Mouse (Mus musculus) megakaryocyte, embryonic 14.5 days (primary cell): ENCODE measurements around the gene Olfr1411. TPM values are rescaled to one million over a fixed set of nuclear protein-coding genes. Genes with fewer than 3 reads are reported as not detected.

Source experiments
- H3K27me3 ChIP-seq: replicated peaks from 2 replicates; pipeline ENCODE3; 2012; ENCODE audit warnings: inconsistent platforms
- H3K36me3 ChIP-seq: replicated peaks from 2 replicates; pipeline ENCODE3; 2012; ENCODE audit warnings: low read length, inconsistent platforms, mixed read lengths
- H3K4me1 ChIP-seq: 2 replicates; pipeline ENCODE4 v1.6.1; 2012; ENCODE audit warnings: inconsistent platforms
- H3K4me3 ChIP-seq: replicated peaks from 2 replicates; pipeline ENCODE3; 2012; ENCODE audit warnings: moderate library complexity, mild to moderate bottlenecking, inconsistent platforms
- H3K9me3 ChIP-seq: 2 replicates; pipeline ENCODE4 v1.6.1; 2012; ENCODE audit warnings: inconsistent platforms
- FLI1 ChIP-seq: IDR thresholded peaks from 2 replicates; pipeline ENCODE4 v1.6.1; 2012; ENCODE audit warnings: low read length, inconsistent platforms, mixed read lengths
- GATA1 ChIP-seq: IDR thresholded peaks from 3 replicates; pipeline ENCODE4 v1.6.1; 2012; ENCODE audit warnings: mixed read lengths, low read length, inconsistent platforms, borderline replicate concordance
- polyA plus RNA-seq: library from polyadenylated mRNA; stranded (reverse); fragments of >175 nt; gene quantifications from 2 replicates; pipeline ENCODE4 v1.2.3, GENCODE M21; 2012; ENCODE audit warnings: low replicate concordance; ENCODE audit not compliant: insufficient read depth

The Olfr1411 gene
- polyA plus RNA-seq, 1 experiment, result not detected

DNA sequence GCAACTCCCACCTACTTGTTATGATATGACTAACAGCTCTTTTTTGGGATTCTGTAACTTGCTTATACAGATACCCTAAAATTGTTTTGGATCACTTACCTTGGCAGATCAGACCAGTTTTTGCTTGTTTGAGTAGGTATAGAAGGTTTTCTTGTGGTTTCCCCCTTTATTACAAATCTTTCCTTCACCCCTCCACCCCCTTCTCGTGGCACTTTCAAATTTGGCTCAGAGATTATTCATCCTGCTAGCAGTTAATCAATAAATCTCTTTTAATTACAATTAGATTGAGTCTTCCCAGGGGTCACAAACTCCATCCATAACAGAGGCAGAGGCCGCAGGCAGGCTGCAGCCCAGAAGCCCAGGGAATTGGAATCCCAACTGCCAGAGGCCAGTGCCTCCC lies 23.3 kb downstream of the Olfr1411 start, which contains the start of gene Olfr12:
Gene Olfr12, plus strand, starts transcription at position 301 of the 400 bp plus-strand sequence.
- H3K9me3 ChIP-seq, result no peaks in the 10 kb centered on the region
- peaks cover 50% of the 10 kb centered on the region for H3K27me3 ChIP-seq
- H3K4me3 ChIP-seq, result no peak within 1 kb of the TSS
- H3K36me3 ChIP-seq, result no peaks in the 10 kb centered on the region
- H3K4me1 ChIP-seq, result peaks cover 22% of the 10 kb centered on the region
- no peak for TF ChIP-seq GATA1
- no peak for TF ChIP-seq FLI1

- Histone ChIP-seq H3K4me1 (peaks cover 22% of the 10 kb centered on the region), H3K27me3 (peaks cover 51% of the 10 kb centered on the region), H3K9me3 (no peaks in the 10 kb centered on the region), H3K36me3 (no peaks in the 10 kb centered on the region), H3K4me3 (no peak overlapping the region)
- TF ChIP-seq FLI1 (no peak), GATA1 (no peak)
Measured at GRCm38 (mm10) chr1:92618360-92618759, 24.1 kb downstream of the Olfr1411 start.

GRCm38 (mm10) chr1:92628227-92628626 lies 34.0 kb downstream of the Olfr1411 start:
- no peak overlapping the region for H3K4me3 ChIP-seq
- no peaks in the 10 kb centered on the region for H3K9me3 ChIP-seq
- peaks cover 17% of the 10 kb centered on the region for H3K4me1 ChIP-seq
- peaks cover 20% of the 10 kb centered on the region for H3K27me3 ChIP-seq
- no peaks in the 10 kb centered on the region for H3K36me3 ChIP-seq
- TF ChIP-seq GATA1, result no peak
- TF ChIP-seq FLI1, result no peak

- H3K9me3 ChIP-seq, result no peaks in the 10 kb centered on the region
- TF ChIP-seq GATA1 (no peak), FLI1 (no peak)
- peaks cover 21% of the 10 kb centered on the region for H3K27me3 ChIP-seq
- peaks cover 36% of the 10 kb centered on the region for H3K4me1 ChIP-seq
- peaks cover 24% of the 10 kb centered on the region for H3K36me3 ChIP-seq
- H3K4me3 ChIP-seq, result no peak overlapping the region
Measured at GRCm38 (mm10) chr1:92632196-92632595, 38.0 kb downstream of the Olfr1411 start.

- Histone ChIP-seq H3K4me3 (no peak overlapping the region), H3K4me1 (peaks cover 35% of the 10 kb centered on the region), H3K27me3 (peaks cover 21% of the 10 kb centered on the region), H3K9me3 (no peaks in the 10 kb centered on the region), H3K36me3 (peaks cover 32% of the 10 kb centered on the region)
- TF ChIP-seq GATA1 (no peak), FLI1 (no peak)
Measured at GRCm38 (mm10) chr1:92632948-92633347, 38.7 kb downstream of the Olfr1411 start.

- Histone ChIP-seq H3K4me3 (no peak overlapping the region), H3K4me1 (peaks cover 35% of the 10 kb centered on the region), H3K9me3 (no peaks in the 10 kb centered on the region), H3K27me3 (peaks cover 21% of the 10 kb centered on the region), H3K36me3 (peaks cover 40% of the 10 kb centered on the region)
- TF ChIP-seq FLI1 (no peak), GATA1 (no peak)
Measured at GRCm38 (mm10) chr1:92633726-92634125, 39.5 kb downstream of the Olfr1411 start.

GRCm38 (mm10) chr1:92634569-92634968 lies 40.4 kb downstream of the Olfr1411 start:
- Histone ChIP-seq H3K4me1 (peaks cover 38% of the 10 kb centered on the region), H3K36me3 (peaks cover 48% of the 10 kb centered on the region), H3K27me3 (peaks cover 20% of the 10 kb centered on the region), H3K9me3 (no peaks in the 10 kb centered on the region), H3K4me3 (no peak overlapping the region)
- TF ChIP-seq FLI1 (no peak), GATA1 (no peak)

GRCm38 (mm10) chr1:92634976-92635599 lies 40.9 kb downstream of the Olfr1411 start:
- H3K36me3 ChIP-seq, result peaks cover 53% of the 10 kb centered on the region
- H3K4me1 ChIP-seq, result peaks cover 43% of the 10 kb centered on the region
- no peak overlapping the region for H3K4me3 ChIP-seq
- H3K27me3 ChIP-seq, result peaks cover 18% of the 10 kb centered on the region
- H3K9me3 ChIP-seq, result no peaks in the 10 kb centered on the region
- no peak for TF ChIP-seq GATA1
- TF ChIP-seq FLI1, result no peak

DNA sequence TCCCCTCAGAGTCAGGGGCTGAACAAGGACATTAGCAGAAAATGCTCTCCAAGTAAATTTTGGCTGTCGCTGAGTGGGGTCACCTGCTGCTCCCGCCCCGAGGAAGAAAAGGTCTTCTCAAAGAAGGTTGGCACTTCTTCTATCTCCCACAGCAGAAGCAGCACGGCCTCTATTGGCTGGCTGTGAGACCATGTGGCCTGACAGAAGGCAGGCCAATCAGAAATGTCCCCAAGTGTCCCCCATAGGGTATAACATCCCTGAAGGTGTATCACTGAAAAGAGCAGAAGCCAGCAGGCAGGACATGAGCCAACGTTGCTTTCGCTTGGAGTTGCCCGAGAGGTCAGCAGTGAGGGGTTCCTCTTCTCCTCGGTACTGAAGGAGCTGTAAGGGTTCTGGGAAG lies 41.8 kb downstream of the Olfr1411 start:
- Histone ChIP-seq H3K9me3 (no peaks in the 10 kb centered on the region), H3K4me1 (peaks cover 52% of the 10 kb centered on the region), H3K27me3 (peaks cover 12% of the 10 kb centered on the region), H3K36me3 (peaks cover 57% of the 10 kb centered on the region), H3K4me3 (no peak overlapping the region)
- no peak for TF ChIP-seq GATA1
- no peak for TF ChIP-seq FLI1

GRCm38 (mm10) chr1:92636676-92637075 lies 42.5 kb downstream of the Olfr1411 start:
- Histone ChIP-seq H3K4me3 (peak overlapping the region; percentile 39), H3K9me3 (no peaks in the 10 kb centered on the region), H3K36me3 (peaks cover 57% of the 10 kb centered on the region), H3K27me3 (peaks cover 8% of the 10 kb centered on the region), H3K4me1 (peaks cover 56% of the 10 kb centered on the region)
- no peak for TF ChIP-seq FLI1
- TF ChIP-seq GATA1, result no peak

DNA sequence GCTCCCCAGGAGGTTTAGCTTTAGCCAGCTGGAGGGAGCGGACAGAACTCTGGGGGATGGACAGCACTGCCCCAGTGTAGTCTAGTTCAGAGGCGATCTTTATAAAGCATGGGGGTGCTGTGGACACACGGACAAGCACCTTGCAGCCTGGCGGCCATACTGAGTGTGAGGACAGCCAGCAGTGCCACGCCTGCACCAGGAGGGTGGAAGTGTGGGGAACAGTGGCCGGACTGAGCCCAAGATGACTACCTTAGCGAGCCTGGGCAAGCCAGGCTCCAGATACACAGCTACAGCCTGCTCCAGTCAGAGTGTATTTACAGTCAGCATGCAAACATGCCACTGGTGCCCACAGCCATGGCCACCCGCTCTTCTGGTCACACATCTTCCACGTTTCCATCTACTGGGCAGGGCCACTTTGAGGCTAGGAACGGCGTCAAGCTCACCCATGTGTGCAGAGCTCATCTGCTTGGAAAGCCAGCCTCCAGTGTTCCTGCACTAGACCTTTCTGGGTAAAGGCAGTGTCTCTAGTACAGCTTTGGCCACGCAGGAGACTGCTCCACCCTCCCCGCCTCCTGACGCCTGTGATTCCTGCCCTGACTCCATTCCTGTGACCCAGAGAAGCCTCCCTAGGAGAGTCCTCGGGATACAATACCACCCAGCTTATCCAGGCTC lies 43.4 kb downstream of the Olfr1411 start:
- H3K36me3 ChIP-seq, result peaks cover 57% of the 10 kb centered on the region
- no peak for TF ChIP-seq GATA1
- TF ChIP-seq FLI1, result no peak

More for the DNA sequence above, 43.4 kb downstream of the Olfr1411 start:
- no peaks in the 10 kb centered on the region for H3K9me3 ChIP-seq
- no peak overlapping the region for H3K4me3 ChIP-seq
- peaks cover 3% of the 10 kb centered on the region for H3K27me3 ChIP-seq
- peaks cover 64% of the 10 kb centered on the region for H3K4me1 ChIP-seq
